Mouse (Mus musculus) large intestine, adult 2 months (tissue): ENCODE results near the gene Maff. TPM values are rescaled to one million over a fixed set of nuclear protein-coding genes. Genes with fewer than 3 reads are reported as not detected.

Source experiments
- DNase-seq: peaks from one replicate; pipeline ENCODE4 v3.0.0-alpha.2; 2012; ENCODE audit warnings: low read depth, low spot score
- WGBS: fragments of 180-500 bp; shearing (Covaris S2); methylation state at CpG from one replicate; pipeline ENCODE4 v1.1.7; 2018; 5-methylcytosine and 5-hydroxymethylcytosine counted together
- polyA plus RNA-seq: library from polyadenylated mRNA; depleted of rRNA; stranded (reverse); fragments of >200 nt; gene quantifications from 2 replicates; pipeline ENCODE4 v1.2.3, GENCODE M21; 2012

Maff gene
- polyA plus RNA-seq, 1 experiment, result 5.3 TPM

DNA sequence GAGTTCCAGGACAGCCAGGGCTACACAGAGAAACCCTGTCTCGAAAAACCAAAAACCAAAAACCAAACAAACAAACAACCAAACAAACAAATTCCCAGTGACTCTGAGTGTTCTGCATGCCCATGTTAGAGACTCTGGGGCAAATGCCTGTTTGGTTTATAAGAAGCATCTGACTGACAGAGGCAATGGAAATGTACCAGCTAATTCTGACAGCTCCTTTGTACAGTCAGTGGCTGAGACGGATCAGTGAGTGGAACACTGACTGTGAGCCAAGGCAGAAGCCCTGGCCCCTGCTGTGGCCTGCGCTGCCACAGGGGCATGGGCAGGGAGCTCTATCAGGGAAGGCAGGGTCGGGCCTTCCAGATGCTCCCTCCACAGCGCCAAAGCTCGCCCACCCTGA lies 40.7 kb downstream of the Maff start:
- DNase-seq, result no peak
- 83% methylated on average over 6 of the region's 6 CpGs for WGBS

DNA sequence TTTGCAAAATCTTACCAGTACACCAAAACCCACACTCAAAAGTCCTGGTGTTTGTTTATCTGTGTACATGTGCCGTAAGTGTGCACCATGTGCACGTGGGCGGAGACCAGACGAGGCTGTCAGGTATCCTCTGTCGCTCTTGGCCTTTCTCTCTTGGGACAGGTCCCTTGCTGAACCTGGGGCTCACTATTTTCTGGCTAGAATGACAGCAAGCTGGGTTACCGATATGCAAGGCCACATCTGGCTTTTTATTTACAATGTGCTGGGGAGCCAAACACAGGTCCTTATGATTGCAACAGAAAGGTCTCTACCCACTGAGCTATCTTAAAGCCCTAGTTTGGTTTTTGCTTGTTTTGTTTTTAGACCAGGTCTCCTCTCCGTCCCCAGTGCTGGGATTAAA lies 41.2 kb downstream of the Maff start:
- no peak for DNase-seq
- 77% methylated on average over 7 of the region's 7 CpGs for WGBS

DNA sequence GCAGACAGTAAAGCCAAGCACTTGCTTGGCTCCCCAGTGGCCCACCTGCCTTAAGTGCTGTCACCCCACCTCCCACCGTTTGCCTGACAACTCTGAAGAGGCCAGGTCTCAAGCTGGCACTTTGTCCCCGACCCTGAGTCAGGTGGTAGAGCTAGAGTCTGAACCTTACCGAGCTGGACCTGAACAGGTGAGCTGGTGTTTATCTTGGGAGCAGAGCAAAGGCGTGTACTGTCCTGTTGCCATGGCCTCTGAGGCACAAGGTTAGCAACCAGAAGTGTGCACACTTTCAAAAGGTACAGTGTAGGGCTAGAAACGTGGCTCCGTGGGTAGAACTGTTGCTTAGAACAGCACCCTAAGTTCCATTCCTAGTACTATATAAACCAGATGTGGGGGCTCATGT lies 41.8 kb downstream of the Maff start:
- WGBS, result 33% methylated on average over 6 of the region's 6 CpGs
- DNase-seq, result no peak

DNA sequence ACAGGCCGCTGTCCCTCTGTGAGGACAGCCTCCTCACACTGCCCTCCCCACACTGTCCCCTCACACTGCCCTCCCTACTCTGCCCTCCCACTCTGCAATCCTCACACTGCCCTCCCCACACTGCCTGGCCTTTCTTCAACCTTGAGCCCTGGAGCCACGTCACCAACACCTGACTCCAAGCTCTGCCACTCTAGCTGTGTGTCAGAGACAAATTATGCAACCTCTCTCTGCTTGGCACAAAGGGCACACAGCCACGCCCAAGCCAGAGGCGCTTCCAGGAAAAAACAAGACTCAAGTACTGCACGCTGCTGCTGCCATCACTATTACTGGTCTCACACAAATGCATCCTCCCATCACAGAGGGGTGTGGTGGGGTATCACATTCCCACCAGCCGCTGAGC lies 44.0 kb downstream of the Maff start:
- DNase-seq, result peak; percentile 64
- 37% methylated on average over 6 of the region's 6 CpGs for WGBS

DNA sequence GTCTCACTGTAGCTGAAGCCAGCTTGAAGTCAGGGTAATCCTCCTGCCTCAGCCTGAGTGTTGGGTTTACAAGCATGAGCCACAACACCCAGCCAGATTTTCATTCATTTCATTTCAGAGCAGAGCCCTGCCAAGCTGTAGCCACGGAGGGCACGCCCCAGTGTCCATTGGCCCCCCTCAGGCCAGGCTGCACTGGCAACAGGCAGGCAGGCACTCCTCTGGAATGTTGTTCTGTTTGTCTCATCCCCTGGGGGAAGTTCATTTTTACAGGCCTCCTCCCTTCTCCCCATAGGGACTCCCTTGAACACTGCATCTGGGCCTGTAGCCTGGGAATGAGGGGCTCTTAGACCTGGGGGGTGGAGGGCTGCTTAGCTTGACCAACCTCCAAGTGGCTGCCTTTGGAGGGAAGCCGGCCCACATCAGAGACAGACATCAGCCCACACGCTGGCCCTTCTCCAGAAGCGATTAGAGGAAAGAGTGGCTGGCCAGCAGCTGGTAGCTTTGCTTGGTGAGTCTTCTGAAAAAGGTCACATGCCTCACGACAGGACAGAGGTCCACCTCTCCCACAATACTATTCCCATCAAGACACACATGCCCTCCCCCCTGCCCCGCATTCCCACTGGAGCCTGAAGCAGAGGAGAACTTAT lies 45.1 kb downstream of the Maff start:
- 31% methylated on average over 7 of the region's 7 CpGs for WGBS
- no peak for DNase-seq

DNA sequence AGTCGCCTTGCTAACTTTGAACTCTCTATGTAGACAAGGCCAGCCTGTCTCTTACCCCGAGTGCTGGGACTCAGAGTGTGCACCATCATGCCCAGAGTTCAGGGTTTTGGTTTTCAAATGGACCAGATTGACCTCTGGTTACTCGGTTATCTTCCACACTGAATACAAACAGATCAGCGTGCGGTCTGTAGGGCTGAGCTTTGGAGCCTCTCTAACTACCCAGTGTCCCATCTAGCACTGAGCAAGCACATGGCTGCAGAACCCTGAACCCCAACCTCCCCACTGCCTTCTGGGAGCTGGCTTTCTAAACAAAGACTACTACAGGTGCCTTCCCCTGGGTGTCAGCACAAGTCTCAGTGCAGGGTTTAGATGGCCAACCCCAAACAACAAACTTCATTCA lies 46.1 kb downstream of the Maff start:
- 81% methylated on average over 5 of the region's 5 CpGs for WGBS
- no peak for DNase-seq

DNA sequence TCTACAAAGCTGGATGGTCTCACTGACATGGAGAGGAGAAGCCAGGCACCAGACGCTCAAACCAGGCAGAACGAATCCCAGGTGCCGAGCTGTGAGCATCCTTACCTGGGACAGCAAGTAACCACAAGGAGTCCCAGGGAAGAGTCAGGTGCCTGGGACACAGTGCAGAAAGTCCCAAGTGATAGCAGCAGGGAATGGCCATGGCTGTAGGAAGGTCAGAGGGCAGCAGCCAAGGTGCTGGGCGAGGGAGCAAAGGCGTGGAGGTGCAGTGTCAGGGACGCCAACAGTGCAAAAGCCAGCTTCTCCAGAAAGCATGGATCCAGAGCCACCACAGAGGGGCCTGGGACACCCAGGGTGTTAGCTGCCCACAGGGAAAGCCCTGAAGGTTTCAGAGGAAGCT lies 46.7 kb downstream of the Maff start:
- WGBS, result 94% methylated on average over 6 of the region's 6 CpGs

DNA sequence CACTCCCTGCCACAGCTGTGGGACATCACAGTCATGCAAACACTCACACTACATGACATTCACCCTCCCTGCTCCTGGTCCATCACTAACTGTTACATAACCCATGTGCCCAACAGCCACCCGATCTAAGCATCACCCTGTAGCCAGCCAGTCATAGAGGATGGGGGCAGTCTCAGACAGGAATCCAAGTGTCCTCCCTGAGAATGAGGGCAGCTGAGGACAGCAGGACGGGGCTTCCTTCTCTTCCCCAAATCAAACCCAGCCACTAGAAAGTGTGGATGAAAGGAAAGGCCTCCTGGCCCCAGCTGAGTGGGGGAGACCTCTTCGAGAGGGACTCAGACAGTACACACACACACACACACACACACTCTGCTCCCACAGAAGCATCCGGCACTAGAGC lies 48.4 kb downstream of the Maff start:
- no peak for DNase-seq
- 63% methylated on average over 4 of the region's 4 CpGs for WGBS

More for the DNA sequence above, 46.7 kb downstream of the Maff start:
- no peak for DNase-seq

DNA sequence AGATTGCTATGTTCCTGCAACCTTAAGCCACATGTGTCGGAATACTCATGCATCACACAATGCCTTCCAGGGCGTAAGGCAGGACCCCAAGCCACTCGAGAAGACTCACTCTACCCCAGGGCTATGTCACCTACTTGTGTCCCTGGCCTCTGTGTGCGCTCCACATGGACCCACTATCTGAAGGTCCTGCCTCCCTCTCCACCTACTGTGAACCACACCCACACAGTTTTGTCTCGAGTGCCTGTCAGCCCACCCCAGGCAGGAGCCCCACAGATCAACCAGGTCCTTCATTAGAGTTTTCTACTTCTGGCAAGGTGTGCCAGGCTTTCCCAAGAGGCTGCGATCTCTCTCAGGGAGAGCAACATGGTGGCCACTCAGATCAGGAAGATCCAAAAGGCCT lies 48.9 kb downstream of the Maff start:
- DNase-seq, result no peak
- 75% methylated on average over 6 of the region's 6 CpGs for WGBS

DNA sequence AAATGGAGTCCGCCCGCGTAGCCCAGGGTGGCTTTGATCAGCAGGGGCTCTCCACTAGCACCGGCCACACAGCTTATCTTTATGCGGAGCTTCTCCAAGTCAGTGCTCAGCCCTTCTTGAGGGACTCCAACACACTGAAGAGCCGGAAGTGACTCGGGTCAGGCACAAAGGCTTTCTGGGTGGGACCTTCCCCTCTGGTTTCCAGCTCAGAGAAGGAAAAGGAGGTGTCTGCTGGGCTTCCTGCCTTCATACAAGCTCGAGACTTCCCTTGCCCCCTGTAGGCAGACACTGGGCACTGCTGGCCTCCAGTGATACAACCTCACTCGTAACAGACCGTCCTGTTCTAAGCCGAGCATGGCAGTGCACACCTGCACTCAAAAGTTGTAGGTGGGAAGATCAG lies 50.3 kb downstream of the Maff start:
- DNase-seq, result no peak
- 72% methylated on average over 11 of the region's 11 CpGs for WGBS

DNA sequence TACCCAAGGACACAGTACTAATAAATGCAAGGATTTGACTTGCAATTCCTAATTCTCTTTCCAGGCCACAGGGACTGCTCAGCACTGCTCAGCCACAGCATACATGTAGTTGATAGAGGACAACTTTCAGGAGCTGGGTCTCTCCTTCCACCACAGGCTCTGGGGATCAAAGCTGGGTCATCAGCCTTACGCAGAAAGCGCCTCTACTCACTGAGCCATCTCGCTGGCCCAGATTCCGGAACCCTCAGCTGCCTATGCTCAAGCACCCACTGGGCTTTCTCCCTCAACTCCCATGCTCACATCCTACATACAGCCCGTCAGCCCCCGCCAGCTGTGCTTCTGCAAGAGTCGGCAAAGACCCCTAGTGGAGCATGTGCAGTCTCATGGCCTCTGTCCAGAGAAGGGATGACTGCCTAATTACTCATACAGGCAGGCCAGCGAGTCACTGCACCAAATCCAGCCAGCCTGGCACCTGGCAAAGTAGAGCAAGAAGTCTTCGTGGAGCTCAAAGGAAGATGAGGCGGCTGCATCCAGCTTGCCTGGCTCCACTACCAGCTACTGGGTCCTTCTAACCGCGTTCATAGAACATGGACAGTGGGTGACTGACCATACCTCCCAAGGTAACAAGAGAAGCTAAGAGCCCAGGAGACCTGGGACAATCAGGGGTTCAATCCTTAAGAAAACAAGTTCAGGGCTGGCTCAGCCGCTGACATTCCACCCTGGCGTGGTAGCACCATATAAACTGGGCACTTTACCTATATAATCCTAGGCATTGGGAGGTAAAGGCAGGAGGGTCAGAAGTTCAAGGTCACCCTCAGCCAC lies 53.0 kb downstream of the Maff start:
- DNase-seq, result no peak
- WGBS, result 73% methylated on average over 14 of the region's 14 CpGs

DNA sequence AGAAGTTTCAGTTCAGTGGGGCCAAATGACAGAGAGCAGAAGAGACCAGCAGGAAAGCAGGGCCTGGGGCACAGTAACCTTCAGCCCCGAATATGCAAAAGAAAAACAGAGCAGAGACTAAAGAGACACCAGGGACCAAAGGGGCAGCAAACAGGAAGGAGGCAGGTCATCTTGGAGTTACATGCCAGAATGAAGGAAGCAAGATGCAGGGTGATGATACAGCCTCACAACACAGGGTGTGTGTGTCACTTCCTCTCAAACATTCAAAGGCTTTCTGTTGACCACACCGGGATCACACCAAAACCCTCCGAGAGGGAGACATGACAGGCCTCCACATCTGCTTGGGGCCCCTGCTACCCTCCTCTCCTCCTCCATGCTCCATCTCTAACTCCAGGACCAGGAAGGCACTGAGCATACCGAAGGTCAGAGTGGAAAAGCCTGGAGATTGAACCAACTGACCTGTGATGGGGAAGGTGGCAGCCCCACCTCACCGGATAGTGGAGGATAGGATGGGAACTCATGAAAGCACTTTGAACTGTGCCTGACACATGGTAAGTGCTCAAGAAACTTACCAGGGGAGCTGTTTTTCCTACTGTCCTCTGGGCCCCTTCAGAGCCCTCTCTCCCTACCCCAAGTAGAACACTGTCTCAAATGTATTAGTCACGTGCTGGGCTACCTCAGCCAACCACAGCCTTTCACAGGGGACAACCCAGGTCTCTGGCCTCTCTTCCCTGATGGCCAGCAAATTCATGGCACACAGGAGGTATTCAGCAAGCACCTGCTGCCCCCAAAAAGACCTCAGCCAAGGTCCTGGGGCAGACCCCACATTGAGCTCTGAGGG lies 53.9 kb downstream of the Maff start:
- WGBS, result 61% methylated on average over 6 of the region's 6 CpGs
- no peak for DNase-seq

DNA sequence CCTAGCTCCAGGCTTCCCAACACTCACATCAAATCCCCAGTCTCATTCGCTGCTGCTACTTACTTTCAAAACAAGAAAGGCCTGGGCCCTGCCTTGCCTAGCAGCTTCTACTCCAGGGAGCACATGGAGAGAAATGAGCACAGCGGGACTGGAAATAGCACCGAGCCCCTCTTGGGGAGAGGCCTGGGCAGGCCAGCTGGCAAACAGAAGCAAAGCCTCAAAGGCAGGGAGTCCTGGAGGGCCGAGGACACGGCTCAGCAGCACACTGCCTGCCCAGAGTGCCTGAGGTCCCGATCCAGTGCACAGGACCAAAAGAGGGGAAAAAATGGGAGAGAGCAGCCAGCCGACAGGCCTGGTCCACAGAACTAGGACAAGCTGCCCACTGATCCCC lies 54.5 kb downstream of the Maff start:
- 68% methylated on average over 7 of the region's 7 CpGs for WGBS
- no peak for DNase-seq

DNA sequence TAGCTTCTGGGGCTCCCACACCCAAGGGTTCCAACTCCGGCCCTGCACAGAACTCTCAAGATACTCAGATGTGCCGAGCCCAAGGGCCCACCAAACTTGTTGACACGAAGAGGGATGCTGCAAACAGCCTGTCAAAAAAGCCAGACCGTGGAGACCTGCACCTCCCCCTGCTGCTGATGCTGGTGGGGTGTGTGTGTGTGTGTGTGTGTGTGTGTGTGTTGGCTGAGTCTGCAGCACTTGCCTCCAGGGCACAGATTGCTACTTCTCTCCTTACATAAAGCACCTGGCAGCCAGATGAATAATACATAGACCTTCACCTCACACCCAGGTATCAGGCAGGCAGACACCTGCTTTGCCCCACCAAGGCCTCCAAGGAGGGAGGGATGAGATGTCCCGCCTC lies 55.8 kb downstream of the Maff start:
- no peak for DNase-seq
- WGBS, result 22% methylated on average over 5 of the region's 5 CpGs

DNA sequence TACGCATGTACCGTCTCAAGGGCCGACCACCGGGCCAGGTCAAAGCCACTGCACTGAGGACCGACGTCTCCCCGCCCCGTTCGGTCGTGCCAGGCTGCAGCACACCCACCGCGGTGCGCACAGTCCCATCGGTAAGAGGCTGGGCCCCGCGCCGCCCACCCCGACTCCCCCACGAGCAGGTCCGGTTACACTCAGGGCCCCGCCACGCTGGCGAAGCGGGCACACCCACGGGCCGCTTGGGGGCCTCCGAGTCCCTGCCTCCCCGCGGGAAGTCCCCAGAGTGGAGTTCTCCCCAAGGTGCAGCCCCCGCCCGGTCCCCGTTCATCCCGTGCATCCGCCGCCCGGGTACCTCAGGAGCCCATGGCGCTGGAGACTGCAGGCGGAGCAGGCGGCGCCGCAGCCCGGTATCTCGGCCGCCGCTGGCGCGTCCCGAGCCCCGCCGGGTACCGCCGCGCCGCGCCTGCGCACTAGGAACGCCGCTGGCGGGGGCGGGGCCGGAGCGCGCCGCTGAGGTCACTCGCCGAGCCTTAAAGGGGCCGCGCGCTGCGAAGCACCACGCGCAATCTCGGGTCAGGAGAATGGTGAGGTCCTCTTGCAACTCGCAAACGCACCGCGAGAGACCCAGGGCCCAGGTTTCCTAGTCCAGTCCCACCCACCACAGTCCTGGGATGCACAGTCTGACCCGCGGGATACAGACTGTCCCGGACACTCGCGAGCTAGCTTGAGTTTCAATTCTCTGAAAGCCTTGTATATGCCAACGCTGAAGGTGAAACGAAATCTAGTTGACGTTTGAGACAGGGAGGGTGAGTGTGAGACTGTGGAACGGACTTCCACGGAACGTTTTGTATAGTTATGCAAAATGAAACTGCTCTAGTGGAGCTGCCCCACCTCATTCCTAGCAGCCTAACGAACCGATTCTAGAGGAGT lies 56.7 kb downstream of the Maff start, which contains the start of gene Tmem184b:
Gene Tmem184b, minus strand, starts transcription at position 734 of the 927 bp plus-strand sequence.
- no peak for DNase-seq
- under 1% methylated on average over 90 of the region's 90 CpGs for WGBS

DNA sequence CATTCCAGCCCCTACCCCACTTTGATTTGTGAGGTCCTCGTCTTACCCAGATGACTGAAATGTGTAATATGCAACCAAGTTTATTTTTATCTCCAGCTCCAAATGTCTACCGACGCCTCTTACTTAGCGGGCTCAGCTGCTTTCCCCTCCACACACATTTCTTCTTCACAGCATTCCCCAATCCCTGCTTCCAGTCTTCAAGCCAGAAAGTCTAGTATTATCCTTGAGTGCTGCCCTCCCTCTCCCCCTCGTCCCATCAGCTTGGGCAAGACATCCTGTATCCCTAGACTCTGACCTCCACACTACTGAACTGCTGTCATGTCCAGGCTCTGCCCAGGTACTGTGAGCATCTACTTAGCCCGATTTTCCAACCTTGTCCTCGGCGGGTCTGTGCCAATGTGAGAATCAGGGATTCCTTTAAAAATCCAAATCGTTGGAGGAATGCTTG lies 57.4 kb downstream of the Maff start:
- DNase-seq, result no peak
- 17% methylated on average over 9 of the region's 9 CpGs for WGBS

DNA sequence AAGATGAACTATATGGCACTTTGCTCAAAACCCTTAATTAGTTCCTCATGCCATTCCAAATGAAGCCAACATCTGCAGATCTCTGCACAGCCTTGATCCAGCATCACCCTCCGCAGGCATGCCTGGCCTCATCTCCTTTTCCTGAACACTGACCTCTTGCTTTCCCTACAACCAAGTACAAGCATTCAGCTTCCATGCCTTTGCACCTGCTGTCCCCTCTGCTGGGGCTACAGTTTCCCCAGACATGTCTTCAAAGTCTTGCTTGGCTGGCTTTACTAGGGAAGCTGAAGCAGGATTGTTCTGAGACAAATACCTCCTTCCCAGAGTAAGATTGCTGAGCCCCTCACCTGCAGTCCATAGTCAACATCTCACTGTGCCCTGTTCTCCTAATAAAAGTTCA lies 57.9 kb downstream of the Maff start:
- 81% methylated on average over 1 of the region's 1 CpGs for WGBS
- no peak for DNase-seq

DNA sequence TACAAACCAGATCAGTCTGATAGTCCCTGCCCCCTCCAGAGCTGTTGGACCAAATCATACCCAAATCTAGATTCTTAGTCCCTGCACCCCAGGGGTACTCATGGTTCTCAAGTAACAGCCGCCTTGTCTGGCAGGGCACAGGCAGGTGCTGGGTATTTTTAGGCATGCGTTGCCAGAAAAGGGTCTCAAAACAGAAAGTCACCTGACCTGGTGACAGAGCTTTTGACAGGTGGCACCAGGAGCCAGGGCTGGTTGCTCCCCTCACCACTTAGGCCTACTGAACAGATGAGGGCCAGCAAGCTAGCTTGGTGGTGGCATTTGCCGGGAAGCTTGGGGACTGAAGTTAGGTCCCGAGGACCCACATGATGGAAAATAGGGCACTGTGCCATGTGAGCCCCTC lies 60.1 kb downstream of the Maff start:
- no peak for DNase-seq

More for the DNA sequence above, 60.1 kb downstream of the Maff start:
- WGBS, result 86% methylated on average over 4 of the region's 4 CpGs
